Mouse (Mus musculus) forebrain, embryonic 10.5 days (tissue): ENCODE results near the gene Nckap5. TPM values are rescaled to one million over a fixed set of nuclear protein-coding genes. Genes with fewer than 3 reads are reported as not detected.

Source experiments
- DNase-seq: peaks from one replicate; pipeline ENCODE4 v3.0.0-alpha.2; 2017; ENCODE audit warnings: low spot score; ENCODE audit errors: extremely low spot score
- H3K27ac ChIP-seq: fragments of 300-500 bp; sonication (generic); 2 replicates; pipeline ENCODE4 v1.5.1; 2016; ENCODE audit warnings: mild to moderate bottlenecking
- H3K27me3 ChIP-seq: fragments of 300-500 bp; sonication (generic); 2 replicates; pipeline ENCODE4 v1.6.1; 2016; ENCODE audit warnings: mild to moderate bottlenecking; ENCODE audit not compliant: poor library complexity, severe bottlenecking
- H3K36me3 ChIP-seq: fragments of 300-500 bp; sonication (generic); replicated peaks from 2 replicates; pipeline ENCODE4 v1.6.1; 2016; ENCODE audit warnings: mild to moderate bottlenecking, moderate library complexity
- H3K4me1 ChIP-seq: fragments of 300-500 bp; sonication (generic); 2 replicates; pipeline ENCODE4 v1.6.1; 2016
- H3K4me3 ChIP-seq: fragments of 300-500 bp; sonication (generic); 2 replicates; pipeline ENCODE4 v1.5.1; 2016; ENCODE audit warnings: mild to moderate bottlenecking, moderate library complexity
- H3K9me3 ChIP-seq: fragments of 300-500 bp; sonication (generic); 2 replicates; pipeline ENCODE4 v1.6.1; 2016; ENCODE audit warnings: mild to moderate bottlenecking, moderate library complexity
- WGBS: fragments of 180-500 bp; shearing (Covaris S2); methylation state at CpG from one replicate; pipeline ENCODE4 v1.1.7; 2016; 5-methylcytosine and 5-hydroxymethylcytosine counted together
- polyA plus RNA-seq: library from polyadenylated mRNA; unstranded; fragments of >200 nt; fragmentation: Nextera tagmentation; extraction: Ambion mirVana; gene quantifications from 2 replicates; pipeline ENCODE4 v1.2.1, GENCODE M21; 2016

Gene Nckap5
- polyA plus RNA-seq, 1 experiment from 2014 or later = 7.7 TPM

- H3K36me3 ChIP-seq = no peaks in the 10 kb centered on the region
- 36% methylated on average over 4 of the region's 4 CpGs for WGBS
- no peak overlapping the region for H3K4me3 ChIP-seq
- no peak overlapping the region for H3K27ac ChIP-seq
- H3K27me3 ChIP-seq = 0 out of 2 replicates have a peak, but pooled peaks cover 4% of the 10 kb centered on the region
- DNase-seq = no peak
- no peaks in the 10 kb centered on the region for H3K9me3 ChIP-seq
- H3K4me1 ChIP-seq = peaks cover 46% of the 10 kb centered on the region
These were observed 153.3 kb downstream of the Nckap5 start for GRCm38 (mm10) chr1:126677280-126677679.

GRCm38 (mm10) chr1:126676769-126677168, 153.8 kb downstream of the Nckap5 start:
- 5% methylated on average over 1 of the region's 1 CpGs for whole genome bisulfite sequencing
- no peaks in the 10 kb centered on the region for H3K9me3 ChIP-seq
- no peaks in the 10 kb centered on the region for H3K36me3 ChIP-seq
- peaks cover 42% of the 10 kb centered on the region for H3K4me1 ChIP-seq
- H3K27ac ChIP-seq = no peak overlapping the region
- 0 out of 2 replicates have a peak, but pooled peaks cover 4% of the 10 kb centered on the region for H3K27me3 ChIP-seq
- no peak for DNase-seq
- H3K4me3 ChIP-seq = no peak overlapping the region

GRCm38 (mm10) chr1:126675142-126675541, 155.5 kb downstream of the Nckap5 start:
- H3K27ac ChIP-seq = no peak overlapping the region
- no peak for DNase-seq
- H3K9me3 ChIP-seq = no peaks in the 10 kb centered on the region
- H3K27me3 ChIP-seq = 0 out of 2 replicates have a peak, but pooled peaks cover 4% of the 10 kb centered on the region
- H3K4me3 ChIP-seq = no peak overlapping the region
- WGBS = 13% methylated on average over 1 of the region's 1 CpGs
- H3K36me3 ChIP-seq = no peaks in the 10 kb centered on the region
- H3K4me1 ChIP-seq = peaks cover 32% of the 10 kb centered on the region

DNA sequence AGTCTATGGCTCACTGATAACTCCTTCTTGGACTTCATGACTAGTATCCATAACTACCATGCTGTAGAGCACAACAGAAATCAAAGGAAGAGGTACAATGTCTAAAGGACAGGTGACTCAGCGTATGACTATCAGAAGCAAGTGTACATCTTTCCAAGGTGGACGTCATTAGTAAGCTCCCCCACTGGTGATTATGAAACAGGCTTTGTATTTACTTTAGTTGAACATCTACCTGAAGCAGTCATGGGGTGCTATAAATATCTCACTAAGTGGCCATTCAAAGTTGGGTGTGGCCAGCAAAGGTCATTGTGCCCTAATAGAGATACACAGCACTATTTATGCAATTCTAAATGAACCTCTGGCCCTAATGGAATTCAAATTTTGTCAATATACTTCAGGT, 157.4 kb downstream of the Nckap5 start:
- 92% methylated on average over 2 of the region's 2 CpGs for WGBS
- H3K4me3 ChIP-seq = no peak overlapping the region
- H3K4me1 ChIP-seq = peaks cover 32% of the 10 kb centered on the region
- DNase-seq = no peak
- no peak overlapping the region for H3K27ac ChIP-seq
- H3K36me3 ChIP-seq = no peaks in the 10 kb centered on the region
- H3K27me3 ChIP-seq = no peaks in the 10 kb centered on the region
- H3K9me3 ChIP-seq = no peaks in the 10 kb centered on the region

DNA sequence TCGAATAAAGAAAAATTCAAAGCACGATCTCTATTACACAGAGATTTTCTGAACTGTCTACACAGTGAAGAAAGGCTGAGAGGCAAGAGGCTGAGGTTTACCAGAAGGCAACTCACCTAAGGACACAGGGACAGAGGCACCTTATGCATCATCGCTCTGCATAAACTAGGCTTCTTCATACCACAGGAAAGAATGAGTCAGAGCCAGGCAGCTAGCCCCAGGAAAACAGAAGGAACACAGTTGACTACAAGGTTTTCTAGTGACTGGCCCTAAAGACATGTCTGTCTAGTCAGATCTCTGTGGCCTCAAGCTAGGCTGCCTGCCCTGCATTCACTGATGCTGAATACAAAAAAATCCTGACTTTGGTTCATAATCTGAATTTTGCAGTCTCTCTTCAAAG, 160.1 kb downstream of the Nckap5 start:
- 97% methylated on average over 3 of the region's 3 CpGs for whole genome bisulfite sequencing
- no peaks in the 10 kb centered on the region for H3K27me3 ChIP-seq
- no peak overlapping the region for H3K4me3 ChIP-seq

GRCm38 (mm10) chr1:126660098-126660999, 170.2 kb downstream of the Nckap5 start:
- Histone ChIP-seq H3K27ac (no peak overlapping the region), H3K4me3 (no peak overlapping the region), H3K9me3 (no peaks in the 10 kb centered on the region), H3K4me1 (peaks cover 18% of the 10 kb centered on the region), H3K27me3 (no peaks in the 10 kb centered on the region), H3K36me3 (no peaks in the 10 kb centered on the region)
- DNase-seq = no peak
- 85% methylated on average over 7 of the region's 7 CpGs for WGBS

More for the DNA sequence above, 160.1 kb downstream of the Nckap5 start:
- no peaks in the 10 kb centered on the region for H3K9me3 ChIP-seq
- no peaks in the 10 kb centered on the region for H3K36me3 ChIP-seq
- no peak overlapping the region for H3K27ac ChIP-seq
- H3K4me1 ChIP-seq = peaks cover 9% of the 10 kb centered on the region
- DNase-seq = no peak

DNA sequence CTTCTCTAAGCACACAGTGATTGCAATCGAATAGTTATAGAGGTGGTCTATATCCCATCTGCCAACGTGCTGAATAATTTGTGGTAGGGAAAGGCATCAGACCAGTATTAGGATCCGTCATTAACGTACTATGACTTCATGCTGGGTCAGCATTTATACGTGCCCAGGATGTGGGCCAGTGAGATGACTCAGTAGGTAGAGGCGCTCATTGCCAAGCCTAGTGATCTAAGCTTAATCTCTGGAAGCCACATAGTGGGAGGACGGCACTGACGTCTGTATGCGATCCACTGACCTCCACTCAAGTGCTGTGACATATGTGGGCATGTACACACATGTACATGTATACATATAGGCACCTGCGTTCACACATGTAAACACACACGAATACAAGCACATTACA, 171.9 kb downstream of the Nckap5 start:
- H3K4me1 ChIP-seq = peaks cover 18% of the 10 kb centered on the region
- 94% methylated on average over 11 of the region's 11 CpGs for WGBS

GRCm38 (mm10) chr1:126656246-126656645, 174.4 kb downstream of the Nckap5 start:
- WGBS = 68% methylated on average over 2 of the region's 2 CpGs
- Histone ChIP-seq H3K27me3 (no peaks in the 10 kb centered on the region), H3K4me1 (peaks cover 15% of the 10 kb centered on the region), H3K9me3 (no peaks in the 10 kb centered on the region), H3K36me3 (no peaks in the 10 kb centered on the region), H3K27ac (no peak overlapping the region), H3K4me3 (no peak overlapping the region)
- no peak for DNase-seq

More for the DNA sequence above, 171.9 kb downstream of the Nckap5 start:
- Histone ChIP-seq H3K27me3 (no peaks in the 10 kb centered on the region), H3K9me3 (no peaks in the 10 kb centered on the region), H3K36me3 (no peaks in the 10 kb centered on the region), H3K4me3 (no peak overlapping the region), H3K27ac (no peak overlapping the region)
- no peak for DNase-seq

DNA sequence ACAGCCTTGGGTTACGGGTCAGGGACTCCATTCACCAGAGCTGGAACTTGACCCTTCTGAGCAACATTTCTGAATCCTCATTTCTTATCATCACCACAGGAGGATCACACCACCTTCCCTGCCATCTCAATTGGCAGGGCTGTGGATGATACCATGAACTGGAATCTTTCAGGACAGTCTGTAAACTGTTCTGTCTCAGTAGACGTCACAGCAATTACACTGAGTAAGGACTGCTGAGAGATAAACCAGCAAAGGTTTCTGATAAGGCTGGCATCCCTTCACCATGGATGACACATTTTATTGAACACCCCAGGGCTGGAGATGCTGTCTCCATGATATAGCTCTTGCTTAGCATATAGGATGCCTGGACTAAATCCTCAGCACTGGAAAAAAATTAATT, 178.5 kb downstream of the Nckap5 start:
- WGBS = 89% methylated on average over 2 of the region's 2 CpGs
- no peaks in the 10 kb centered on the region for H3K36me3 ChIP-seq
- no peak overlapping the region for H3K27ac ChIP-seq
- no peaks in the 10 kb centered on the region for H3K27me3 ChIP-seq
- no peaks in the 10 kb centered on the region for H3K9me3 ChIP-seq
- peaks cover 2% of the 10 kb centered on the region; the same call in 1 of the 2 replicates for H3K4me1 ChIP-seq
- DNase-seq = no peak
- no peak overlapping the region for H3K4me3 ChIP-seq

DNA sequence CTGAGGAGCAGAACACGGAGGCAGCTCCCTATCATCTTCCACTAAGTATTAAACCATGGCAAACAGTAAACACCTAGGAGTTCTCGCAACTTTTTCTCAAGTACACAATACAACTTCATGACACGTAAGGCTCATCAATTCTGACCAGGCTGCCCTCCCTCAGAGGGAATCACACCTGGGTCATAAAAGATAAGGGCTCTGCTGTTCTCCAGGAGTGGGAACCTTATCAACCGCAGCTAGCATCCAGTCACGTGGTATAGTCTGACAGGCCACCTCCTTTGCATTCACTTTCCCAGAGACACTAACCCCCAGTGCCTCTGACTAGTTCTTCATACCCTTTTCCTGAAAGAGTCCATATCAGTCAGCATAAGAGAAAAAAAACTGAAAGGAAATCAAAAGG, 179.8 kb downstream of the Nckap5 start:
- H3K4me3 ChIP-seq = no peak overlapping the region
- no peaks in the 10 kb centered on the region for H3K4me1 ChIP-seq
- no peak for DNase-seq
- no peaks in the 10 kb centered on the region for H3K36me3 ChIP-seq
- whole genome bisulfite sequencing = 84% methylated on average over 5 of the region's 5 CpGs
- no peaks in the 10 kb centered on the region for H3K9me3 ChIP-seq
- H3K27me3 ChIP-seq = no peaks in the 10 kb centered on the region
- no peak overlapping the region for H3K27ac ChIP-seq

GRCm38 (mm10) chr1:126642751-126643150, 187.8 kb downstream of the Nckap5 start:
- Histone ChIP-seq H3K36me3 (no peaks in the 10 kb centered on the region), H3K4me1 (no peaks in the 10 kb centered on the region), H3K4me3 (no peak overlapping the region), H3K27ac (no peak overlapping the region), H3K9me3 (no peaks in the 10 kb centered on the region), H3K27me3 (no peaks in the 10 kb centered on the region)
- WGBS = 90% methylated on average over 5 of the region's 5 CpGs
- DNase-seq = no peak

GRCm38 (mm10) chr1:126639463-126639862, 191.1 kb downstream of the Nckap5 start:
- Histone ChIP-seq H3K9me3 (no peaks in the 10 kb centered on the region), H3K27me3 (no peaks in the 10 kb centered on the region), H3K4me3 (no peak overlapping the region), H3K36me3 (no peaks in the 10 kb centered on the region), H3K4me1 (no peaks in the 10 kb centered on the region), H3K27ac (no peak overlapping the region)
- 89% methylated on average over 2 of the region's 2 CpGs for WGBS
- no peak for DNase-seq

- Histone ChIP-seq H3K36me3 (no peaks in the 10 kb centered on the region), H3K4me3 (no peak overlapping the region), H3K4me1 (no peaks in the 10 kb centered on the region), H3K27me3 (no peaks in the 10 kb centered on the region), H3K9me3 (no peaks in the 10 kb centered on the region), H3K27ac (no peak overlapping the region)
- 94% methylated on average over 1 of the region's 1 CpGs for WGBS
- no peak for DNase-seq
These were observed 193.1 kb downstream of the Nckap5 start for GRCm38 (mm10) chr1:126637515-126637914.
